Mouse (Mus musculus) cerebellum, postnatal 10 days (tissue): ENCODE data around the gene Rbfox1.

Experiments
- DNase-seq, 2 experiments: peaks; one replicate each; pipeline ENCODE4 v3.0.0; 2021; ENCODE audit warnings: mixed read lengths in 2 of 2

Gene Rbfox1

GRCm38 (mm10) chr16:7049162-7049971, 1164.2 kb downstream of the Rbfox1 start:
- DNase-seq: peak; percentile 76 to 86

GRCm38 (mm10) chr16:7050945-7051344, 1165.8 kb downstream of the Rbfox1 start:
- DNase-seq: no peak

GRCm38 (mm10) chr16:7051991-7052390, 1166.8 kb downstream of the Rbfox1 start:
- no peak for DNase-seq

- no peak for DNase-seq
Measured at GRCm38 (mm10) chr16:7052408-7052807, 1167.3 kb downstream of the Rbfox1 start.

- no peak for DNase-seq
Measured at GRCm38 (mm10) chr16:7057789-7058188, 1172.6 kb downstream of the Rbfox1 start.

- DNase-seq: peak; percentile 35 to 54
Measured at GRCm38 (mm10) chr16:7058556-7058955, 1173.4 kb downstream of the Rbfox1 start.

GRCm38 (mm10) chr16:7059596-7059995, 1174.4 kb downstream of the Rbfox1 start:
- no peak for DNase-seq

GRCm38 (mm10) chr16:7060864-7061263, 1175.7 kb downstream of the Rbfox1 start:
- no peak for DNase-seq

GRCm38 (mm10) chr16:7062512-7062911, 1177.4 kb downstream of the Rbfox1 start:
- DNase-seq: no peak

- no peak for DNase-seq
Measured at GRCm38 (mm10) chr16:7067109-7067508, 1182.0 kb downstream of the Rbfox1 start.

GRCm38 (mm10) chr16:7069599-7069998, 1184.4 kb downstream of the Rbfox1 start:
- no peak for DNase-seq

GRCm38 (mm10) chr16:7074786-7075185, 1189.6 kb downstream of the Rbfox1 start:
- no peak for DNase-seq

GRCm38 (mm10) chr16:7075749-7076148, 1190.6 kb downstream of the Rbfox1 start:
- DNase-seq: peak; percentile 55 to 60

- DNase-seq: no peak
Measured at GRCm38 (mm10) chr16:7076305-7076704, 1191.2 kb downstream of the Rbfox1 start.

- DNase-seq: no peak
Measured at GRCm38 (mm10) chr16:7076707-7077106, 1191.6 kb downstream of the Rbfox1 start.

GRCm38 (mm10) chr16:7081074-7081568, 1196.0 kb downstream of the Rbfox1 start:
- peak; percentile 76 to 81 for DNase-seq

- DNase-seq: no peak
Measured at GRCm38 (mm10) chr16:7081684-7082255, 1196.6 kb downstream of the Rbfox1 start.

- no peak for DNase-seq
Measured at GRCm38 (mm10) chr16:7083937-7084336, 1198.8 kb downstream of the Rbfox1 start.

- peak; percentile 76 to 78 for DNase-seq
Measured at GRCm38 (mm10) chr16:7088601-7089430, 1203.7 kb downstream of the Rbfox1 start.

GRCm38 (mm10) chr16:7089475-7089874, 1204.3 kb downstream of the Rbfox1 start:
- no peak for DNase-seq

GRCm38 (mm10) chr16:7090205-7090604, 1205.0 kb downstream of the Rbfox1 start:
- DNase-seq: no peak

GRCm38 (mm10) chr16:7092811-7093210, 1207.7 kb downstream of the Rbfox1 start:
- DNase-seq: no peak

GRCm38 (mm10) chr16:7093686-7094085, 1208.5 kb downstream of the Rbfox1 start:
- no peak for DNase-seq
